Mouse (Mus musculus) liver, postnatal 0 days (tissue): ENCODE results near the gene Mvk.

Experiments
- CTCF ChIP-seq: sonication (generic); IDR thresholded peaks from 2 replicates; pipeline ENCODE4 v1.5.1; 2016; ENCODE audit warnings: antibody characterized with exemption, low read depth
- EP300 ChIP-seq: IDR thresholded peaks from 2 replicates; pipeline ENCODE4 v1.6.1; 2016; ENCODE audit warnings: antibody characterized with exemption, low read depth, mild to moderate bottlenecking

GRCm38 (mm10) chr5:114418541-114418940 is 25.5 kb upstream of the Mvk start:
- no peak for TF ChIP-seq EP300
- TF ChIP-seq CTCF, result peak; percentile 48
